Mouse (Mus musculus): ENCODE results near the gene Plek.
"Not testable (repeated sequence)": the region's sequence is repeated elsewhere in the genome, so short reads cannot be mapped to it uniquely, and the experiment has no call there.

Plek gene

DNA sequence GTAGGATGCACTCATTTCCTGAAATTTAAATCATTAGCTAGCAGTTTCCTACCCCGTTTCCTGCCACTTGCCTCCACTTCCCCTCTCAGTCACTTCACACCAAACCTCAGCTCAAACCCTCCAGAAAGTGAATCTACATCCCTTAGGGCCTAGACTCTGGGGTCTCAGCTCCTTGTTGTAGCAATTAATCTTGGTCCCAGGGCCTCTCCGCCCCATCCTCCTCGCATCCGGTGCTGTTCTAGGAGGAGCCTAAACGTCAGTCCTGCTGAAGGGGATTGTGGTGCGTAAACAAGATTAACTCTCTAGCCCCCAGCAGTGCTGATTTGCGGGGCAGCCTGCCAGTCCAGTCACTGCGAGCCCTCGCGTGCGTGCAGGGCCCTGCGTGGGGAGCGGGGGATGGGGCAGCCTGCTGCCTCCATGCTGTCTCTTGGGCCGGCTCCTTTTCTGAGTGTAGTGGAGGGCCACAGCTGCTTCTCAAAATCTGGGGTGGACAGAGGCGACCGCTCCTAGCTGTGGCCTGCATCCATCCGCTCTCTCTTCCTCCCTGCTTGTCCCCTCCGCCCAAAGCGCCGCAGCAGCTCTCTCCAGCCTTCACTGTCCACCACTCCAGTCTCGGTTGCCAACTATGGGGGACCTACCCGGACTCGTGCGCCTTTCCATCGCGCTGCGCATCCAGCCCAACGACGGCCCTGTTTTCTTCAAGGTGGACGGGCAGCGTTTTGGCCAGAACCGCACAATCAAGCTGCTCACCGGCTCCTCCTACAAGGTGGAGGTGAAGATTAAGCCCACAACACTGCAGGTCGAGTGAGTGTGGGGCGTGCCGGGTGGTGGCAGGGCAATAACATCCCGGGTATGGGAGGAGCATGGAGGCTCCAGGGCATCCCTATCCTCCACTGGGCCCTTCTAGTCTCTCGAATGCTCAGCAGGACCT lies at the start of gene Plek, which contains the start of gene Cnrip1:
TSS of gene Plek (minus strand) at position 837 of the 931 bp plus-strand sequence.
TSS of gene Cnrip1 (plus strand) at position 42 of the 931 bp plus-strand sequence.
- DNase-seq (ENCODE audit: low spot score), result peak; percentile 76

DNA sequence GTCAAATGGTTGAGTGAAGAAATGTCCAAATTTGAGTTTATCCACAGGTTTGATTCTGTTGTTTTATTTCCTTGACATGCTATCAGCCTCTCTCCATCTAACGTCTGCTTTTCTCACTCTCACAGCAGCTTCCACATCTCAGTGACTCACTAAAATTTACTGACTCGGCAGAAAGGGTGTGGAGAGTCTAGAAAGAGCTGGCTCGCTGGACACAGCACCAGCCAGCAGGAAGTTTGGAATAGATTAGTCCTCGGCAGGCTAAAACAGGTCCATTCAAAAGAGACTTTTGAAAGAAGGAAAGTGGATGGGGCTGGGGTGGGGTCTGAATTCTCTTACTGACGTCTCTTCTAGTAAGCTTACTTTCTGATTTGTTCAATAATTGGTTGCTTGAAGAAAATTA lies 33.9 kb upstream of the Plek start:
- no peak for DNase-seq (ENCODE audit: low spot score)

DNA sequence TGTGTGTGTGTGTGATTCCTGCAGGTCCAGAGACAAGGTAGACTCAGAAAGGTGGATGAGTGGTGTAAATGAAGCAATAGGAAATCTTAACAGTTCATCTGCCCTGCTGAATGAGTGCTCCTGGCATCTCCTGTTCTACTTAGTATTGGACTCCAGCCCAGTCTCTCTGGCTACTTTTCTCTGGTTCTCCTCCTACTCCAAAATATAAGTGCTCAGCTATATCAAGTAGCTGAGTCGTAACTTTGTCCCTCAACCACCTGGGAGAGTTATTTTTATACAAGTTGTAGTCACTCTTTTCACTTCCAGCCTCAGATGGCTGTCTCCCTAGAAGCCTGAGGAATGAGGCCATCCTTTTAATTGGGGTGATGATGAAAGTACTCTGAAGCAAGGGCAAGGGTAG lies 31.7 kb upstream of the Plek start:
- DNase-seq (ENCODE audit: low spot score), result no peak

DNA sequence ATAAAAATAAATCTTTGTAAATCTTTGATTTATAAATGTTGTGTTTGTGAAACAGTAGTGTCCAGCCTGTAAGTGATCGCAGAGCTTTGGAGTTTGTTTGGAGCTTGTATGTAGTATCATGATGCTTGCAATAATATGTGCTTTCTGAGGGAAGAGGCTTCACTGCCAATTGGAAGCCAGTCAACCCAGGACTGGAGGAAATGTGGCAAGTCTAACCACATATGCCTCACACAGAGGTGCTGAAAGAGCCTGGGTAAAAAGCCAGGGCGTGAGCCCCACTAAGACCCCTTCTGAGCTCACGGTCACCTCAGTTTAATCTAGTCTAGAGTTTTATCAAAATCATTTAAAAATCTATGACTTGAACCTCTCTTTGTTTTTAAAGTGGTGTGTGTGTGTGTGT lies 31.3 kb upstream of the Plek start:
- no peak for DNase-seq (ENCODE audit: low spot score)

DNA sequence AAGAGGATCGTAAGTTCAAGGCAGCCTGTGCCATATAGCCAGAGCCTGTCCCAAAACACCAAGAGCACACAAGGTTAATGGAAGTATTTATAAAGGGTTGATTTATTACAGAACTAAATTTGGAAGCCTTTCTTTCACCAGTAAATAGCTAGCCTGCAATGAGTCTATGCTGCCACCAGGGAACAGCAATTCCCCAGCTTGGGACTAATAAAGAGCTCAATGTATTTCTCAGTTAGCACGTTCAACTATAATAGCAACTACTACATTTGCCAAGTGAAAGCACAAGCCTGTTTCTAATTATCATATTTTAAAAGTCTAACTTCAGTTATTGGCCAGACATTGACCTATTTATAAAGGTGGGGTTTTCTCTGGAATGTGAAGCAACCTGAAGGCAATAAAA lies 30.8 kb upstream of the Plek start:
- DNase-seq (ENCODE audit: low spot score), result peak; percentile 32

DNA sequence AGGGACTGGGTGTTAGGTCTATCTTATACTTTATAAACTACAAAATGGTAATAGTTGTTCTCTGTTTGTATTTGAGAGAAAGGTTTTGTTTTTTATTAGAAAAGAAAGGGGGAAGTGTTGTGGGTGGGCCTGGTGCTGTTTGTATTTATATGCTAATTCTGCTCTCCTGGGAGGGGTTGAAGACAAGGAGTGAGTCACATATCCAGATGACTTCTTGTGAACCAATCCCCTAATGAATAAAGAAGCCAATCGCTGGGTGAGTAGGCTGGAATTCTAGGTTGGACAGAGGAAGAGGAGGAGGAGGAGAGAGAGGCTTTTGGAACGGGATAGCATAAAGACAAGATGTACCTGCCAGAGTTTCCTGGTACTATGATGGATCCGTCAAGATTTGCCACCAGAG lies 29.9 kb upstream of the Plek start:
- DNase-seq (ENCODE audit: low spot score), result no peak

DNA sequence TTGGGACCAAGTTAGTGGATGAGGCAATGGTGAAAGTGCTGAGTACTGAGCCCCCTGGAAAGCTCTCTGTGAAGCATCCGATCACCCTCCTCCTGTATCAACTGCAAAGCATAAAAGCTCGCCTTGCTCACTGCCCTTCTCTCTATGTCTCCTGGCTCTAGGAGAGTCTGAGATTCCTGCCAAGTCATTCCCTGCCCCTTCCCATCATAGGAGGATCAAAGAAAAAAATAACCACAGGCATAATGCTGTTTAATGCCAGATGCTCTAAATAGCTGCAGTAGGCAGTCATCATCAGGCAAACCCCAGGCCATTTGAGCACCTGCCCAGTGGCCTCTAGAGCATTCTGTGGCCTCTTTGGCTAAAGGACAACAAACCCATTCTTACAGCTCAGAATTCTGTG lies 23.5 kb upstream of the Plek start:
- no peak for DNase-seq (ENCODE audit: low spot score)

DNA sequence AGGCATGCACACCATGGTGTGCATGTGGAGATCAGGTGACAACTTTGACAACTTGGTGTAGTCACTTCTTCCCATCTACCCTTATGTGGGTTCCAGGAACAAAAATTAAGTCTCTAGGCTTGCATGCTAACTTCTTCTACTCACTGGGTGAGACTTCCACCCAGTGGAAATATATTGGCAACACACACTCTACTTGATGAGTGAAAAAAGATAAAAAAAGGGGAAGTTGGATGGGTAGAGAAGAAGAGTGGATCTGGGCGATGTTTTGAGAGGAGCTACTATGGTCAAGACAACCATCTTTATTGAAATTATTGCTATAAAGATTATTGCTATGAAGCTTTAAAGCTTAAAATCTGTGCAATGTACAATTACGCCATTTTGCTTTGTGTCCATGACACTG lies 17.2 kb upstream of the Plek start:
- DNase-seq (ENCODE audit: low spot score), result not testable (repeated sequence)

DNA sequence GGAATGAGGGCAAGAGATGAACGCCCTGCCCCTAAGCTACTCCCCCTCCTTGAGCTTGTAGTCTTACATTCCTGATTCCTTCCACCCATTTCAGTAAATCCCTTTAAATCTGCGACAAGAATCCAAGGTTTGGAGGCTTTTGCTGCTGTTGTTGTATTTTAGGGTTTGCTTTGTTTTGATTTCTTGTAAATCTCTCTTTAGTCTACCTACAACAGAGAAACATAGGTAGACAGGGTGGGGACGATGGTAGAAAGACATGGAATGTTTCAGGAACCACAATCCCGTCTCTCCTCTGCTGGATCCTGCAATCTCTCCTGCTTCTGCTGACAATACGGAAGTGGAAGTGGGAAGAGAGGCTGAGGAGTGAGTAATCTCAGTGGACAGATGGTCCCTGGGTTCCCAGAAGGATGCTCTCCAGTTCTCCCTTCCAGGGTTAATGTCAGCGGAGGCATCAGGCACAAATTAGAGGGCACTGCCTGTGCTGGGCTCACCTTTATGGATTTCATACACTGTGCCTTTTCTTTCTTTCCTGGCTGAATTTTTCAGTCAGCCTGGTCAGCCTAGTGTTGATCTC lies 382 bp upstream of the Plek start:
- no peak for DNase-seq (ENCODE audit: low spot score)

DNA sequence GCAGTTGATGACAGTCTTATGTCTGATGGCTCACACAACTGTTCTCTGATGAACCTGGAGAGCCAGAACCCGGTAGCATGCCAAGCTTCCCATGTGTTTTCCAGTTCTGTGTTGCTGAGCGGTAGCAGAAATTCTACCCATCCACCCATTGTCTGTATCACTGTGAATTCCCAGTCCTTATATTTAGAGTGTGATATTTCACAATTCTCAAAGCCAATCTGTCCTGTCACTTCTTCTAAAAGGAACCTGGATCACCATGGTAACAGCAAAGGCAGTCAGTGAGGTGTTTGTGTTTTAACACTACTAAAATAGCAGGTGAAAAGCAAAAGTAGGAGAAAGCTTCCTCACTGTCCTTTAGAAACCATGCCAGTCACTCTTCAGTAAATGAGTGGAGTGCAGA lies 6.4 kb downstream of the Plek start:
- DNase-seq (ENCODE audit: low spot score), result peak; percentile 48

DNA sequence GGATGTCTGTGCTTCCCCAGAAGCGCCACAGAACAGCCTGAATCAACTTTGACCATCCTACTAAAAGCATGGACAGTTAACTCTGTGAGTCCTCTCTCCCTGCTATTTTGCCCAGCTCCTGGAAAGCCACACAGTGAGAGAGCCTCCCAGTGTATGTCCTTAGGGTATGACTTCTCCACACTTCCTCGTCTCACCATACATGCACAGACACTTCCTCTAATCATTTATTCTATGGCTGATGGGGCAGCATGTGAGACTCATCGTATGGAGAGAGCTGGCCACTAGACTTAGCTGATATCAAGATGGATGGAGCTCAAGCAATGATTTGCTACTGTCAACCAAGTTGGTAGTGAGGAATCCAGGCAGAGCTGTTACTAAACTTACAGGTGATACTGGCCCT lies 28.2 kb downstream of the Plek start:
- DNase-seq (ENCODE audit: low spot score), result no peak

DNA sequence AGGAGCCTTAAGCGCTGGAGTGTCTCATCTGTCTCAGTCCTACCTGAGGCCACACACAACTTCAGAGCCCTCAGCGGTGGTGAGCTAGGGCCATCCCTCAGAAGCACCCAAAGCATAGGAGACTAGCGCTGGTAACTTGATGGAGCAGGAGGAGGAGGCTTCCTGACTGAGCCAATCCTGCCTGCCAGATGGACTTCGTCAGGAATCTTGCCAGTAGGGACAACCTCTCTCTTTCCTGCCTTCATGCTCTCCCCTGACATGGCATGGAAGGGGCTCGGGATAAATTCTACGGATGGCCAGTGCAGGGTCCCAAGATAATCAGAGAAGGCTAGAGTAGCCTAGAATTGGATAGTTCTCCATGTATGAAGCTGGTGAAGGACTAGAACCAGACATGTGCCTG lies 29.0 kb downstream of the Plek start:
- DNase-seq (ENCODE audit: low spot score), result no peak

DNA sequence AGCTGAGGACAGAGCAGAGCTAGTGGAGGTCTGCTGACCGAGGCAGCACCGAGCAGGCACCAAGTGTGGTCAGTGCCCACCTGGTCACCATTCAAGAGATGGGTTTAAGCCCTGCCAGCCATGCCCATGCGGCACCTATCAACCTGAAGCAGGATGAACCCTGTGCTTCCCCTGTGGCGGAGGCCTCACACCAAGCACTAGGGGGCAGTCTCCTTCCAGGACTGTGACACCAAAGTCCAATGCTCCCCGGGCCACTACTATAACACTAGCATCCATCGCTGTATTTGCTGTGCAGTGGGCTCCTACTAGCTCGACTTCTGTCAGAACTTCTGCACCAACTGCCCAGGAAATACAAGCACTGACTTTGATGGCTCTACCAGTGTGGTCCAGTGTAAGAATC lies 32.9 kb downstream of the Plek start:
- no peak for DNase-seq (ENCODE audit: low spot score)

DNA sequence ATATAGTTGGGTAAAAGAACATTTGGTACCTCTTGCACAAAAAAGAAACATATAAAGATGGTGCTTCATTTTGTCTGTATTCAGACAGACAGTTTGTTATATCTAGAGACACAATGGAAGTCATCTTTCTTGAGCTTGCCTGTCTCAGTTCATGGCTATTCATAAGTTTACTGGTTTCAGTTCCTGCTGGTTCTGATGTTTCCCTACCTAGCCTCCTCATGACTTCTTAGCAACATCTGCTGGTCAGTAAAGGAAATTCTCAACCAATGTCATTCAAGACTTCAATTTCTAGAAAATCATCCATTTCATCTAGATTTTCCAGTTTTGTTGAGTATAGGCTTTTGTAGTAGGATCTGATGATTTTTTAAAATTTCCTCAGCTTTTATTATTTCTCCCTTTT lies 39.2 kb downstream of the Plek start:
- DNase-seq (ENCODE audit: low spot score), result no peak

DNA sequence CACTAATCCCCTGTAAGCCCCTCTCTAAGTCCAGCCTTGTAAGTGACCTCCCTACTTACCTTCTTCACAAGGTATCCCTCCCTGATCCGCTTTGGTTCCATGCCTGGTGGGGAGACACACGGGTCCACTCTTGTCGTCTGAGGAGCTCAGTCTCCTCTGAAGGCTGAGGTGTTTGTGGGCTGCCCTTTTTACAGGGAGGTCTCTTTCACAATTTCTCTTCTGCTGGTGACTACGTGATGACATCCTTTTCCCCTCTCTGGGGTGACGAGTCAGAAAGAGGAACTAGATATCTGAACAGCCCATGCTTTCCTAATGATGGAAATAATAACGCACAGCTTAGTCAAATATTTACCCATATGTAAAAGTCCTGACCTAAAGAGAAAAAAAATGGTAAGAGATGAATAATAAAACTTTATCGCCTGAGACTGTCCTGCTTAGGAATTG lies 43.7 kb downstream of the Plek start:
- DNase-seq (ENCODE audit: low spot score), result no peak

DNA sequence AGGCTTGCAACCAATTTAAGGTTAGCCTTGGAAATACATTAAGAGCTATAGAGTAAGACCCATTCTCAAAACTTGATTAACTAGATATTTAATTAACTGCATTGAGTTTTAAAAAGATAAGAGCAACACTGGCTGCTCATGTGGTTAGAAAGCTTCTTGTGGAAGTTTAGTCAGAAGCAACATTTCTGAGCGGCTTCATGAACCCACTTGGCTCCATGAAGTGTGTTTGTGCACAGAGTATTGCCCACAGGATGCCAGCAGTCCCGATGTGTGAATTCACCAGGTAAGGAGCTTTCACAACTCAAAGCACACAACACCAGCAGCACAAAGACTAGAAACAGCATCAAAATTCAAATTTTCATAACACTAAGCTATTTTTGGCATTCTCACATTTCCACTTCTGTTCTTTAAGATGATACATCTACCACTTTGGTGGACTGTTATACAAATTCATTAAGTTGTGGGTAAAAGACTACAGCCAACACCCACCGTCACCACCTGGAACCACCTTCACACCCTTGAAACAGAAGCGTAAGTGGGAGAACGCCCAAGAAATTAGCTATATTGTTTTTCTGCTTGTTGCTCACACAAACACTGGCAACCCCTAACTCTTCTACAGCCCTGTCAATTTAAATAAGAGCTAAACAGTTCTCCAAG lies 44.5 kb downstream of the Plek start:
- DNase-seq (ENCODE audit: low spot score), result no peak

DNA sequence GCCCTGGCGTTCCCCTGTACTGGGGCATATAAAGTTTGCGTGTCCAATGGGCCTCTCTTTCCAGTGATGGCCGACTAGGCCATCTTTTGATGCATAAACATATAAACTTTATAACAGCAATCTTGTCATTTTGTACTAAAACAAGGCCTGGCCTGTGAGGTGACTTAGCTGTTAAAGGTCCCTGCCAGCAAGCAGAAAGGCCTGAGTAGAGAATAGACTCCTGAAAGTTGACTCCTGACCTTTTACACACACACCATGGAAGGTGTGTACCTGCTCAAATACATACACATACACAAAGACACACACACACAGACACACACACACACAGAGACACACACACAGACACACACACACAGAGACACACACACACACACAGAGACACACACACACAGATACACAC lies 45.7 kb downstream of the Plek start:
- not testable (repeated sequence) for DNase-seq (ENCODE audit: low spot score)

DNA sequence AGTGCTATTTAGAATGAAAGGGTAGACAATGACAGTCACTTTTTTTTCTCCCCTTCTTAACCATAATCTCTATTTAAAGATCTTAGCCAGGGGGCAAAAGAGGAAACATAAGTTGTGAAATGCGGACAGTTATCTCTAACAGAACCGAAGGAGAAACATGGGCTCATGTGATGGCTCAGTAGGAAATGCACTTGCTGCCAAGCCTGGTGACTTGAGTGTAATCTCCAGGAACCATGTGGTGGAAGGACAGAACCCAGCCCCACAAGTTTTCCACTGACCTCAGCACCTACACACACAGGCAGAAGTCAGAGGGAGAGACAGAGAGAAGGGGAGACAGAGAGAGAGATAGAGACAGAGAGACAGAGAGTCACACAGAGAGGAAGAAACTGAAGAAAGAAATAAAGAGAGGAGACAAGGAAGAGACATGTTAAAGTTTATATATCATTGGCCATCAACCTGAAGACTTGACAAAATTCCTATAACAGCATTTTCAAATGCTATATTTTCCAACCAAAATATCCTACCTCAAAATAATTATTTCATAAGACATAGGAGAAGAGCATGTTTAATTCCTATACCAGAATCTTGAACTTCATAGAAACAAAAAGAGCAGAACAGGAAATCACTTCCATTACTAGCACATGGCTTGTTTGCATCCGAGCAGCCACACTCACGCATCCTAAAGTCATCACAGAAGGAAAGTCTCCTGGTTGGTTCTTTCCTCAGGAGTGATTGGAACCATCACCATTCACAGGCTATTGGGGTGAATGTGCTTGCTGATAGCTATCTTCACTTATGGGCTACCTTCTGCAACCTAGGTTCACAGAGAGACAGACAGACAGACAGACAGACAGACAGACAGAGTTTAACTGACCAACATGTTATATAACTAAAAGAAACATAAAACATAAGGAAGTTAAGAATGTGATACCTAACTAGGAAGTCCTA lies 47.0 kb downstream of the Plek start:
- DNase-seq (ENCODE audit: low spot score), result no peak

DNA sequence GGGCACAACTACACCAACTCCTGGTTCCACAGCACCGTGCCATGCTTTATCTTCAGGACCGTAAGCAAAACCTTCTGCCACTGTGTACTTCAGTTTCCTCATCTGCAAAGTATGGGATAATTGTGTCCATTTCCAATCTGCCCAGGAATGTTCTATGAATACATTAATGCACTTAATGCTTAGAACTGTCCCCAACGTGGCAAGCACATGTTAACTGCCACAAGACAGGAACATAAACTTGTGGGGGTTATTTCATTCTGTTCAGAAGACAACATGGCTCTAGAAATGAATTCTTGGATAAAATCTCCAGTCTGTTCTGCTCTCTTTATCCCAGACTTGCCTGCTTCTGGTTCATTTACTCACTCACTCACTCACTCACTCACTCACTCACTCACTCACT lies 48.4 kb downstream of the Plek start:
- no peak for DNase-seq (ENCODE audit: low spot score)

DNA sequence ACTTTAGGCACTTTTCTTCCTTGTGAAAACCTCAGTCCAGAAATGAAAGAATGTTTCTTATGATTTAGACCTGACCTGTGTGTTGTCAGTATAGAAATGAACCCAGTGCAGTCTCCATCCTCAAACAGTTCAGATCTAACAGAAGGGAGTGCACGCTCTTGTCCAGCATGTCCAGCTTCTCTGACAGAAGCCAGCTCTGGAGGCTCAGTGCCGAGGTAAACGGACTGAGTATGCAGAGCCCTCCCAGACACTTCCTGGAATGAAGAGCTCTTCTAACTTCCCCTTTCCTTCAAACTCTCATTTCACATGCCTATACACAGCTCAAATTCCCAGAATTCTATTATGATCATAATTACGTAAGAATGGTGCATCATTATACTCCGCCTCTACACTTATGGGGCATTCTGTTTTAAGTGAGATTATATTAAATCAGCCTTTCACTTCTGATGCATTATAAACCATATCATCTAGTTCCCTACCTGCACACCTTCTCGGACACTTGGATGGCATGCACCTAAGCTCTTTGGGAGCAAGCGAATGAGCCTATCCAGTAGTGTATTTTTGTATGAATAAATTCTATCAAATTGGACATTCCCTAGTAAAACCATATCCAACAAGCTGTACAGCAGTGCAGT lies 49.3 kb downstream of the Plek start:
- no peak for DNase-seq (ENCODE audit: low spot score)
